7 mouse cellular contexts compared by ENCODE assay signal in genomic region chr10:81560719-81561459, GRCm38 (mm10). TPM values are rescaled to one million over a fixed set of nuclear protein-coding genes. Genes with fewer than 3 reads are reported as not detected.
DNase-seq lines count a peak whose midpoint lies in the region; ATAC-seq and TF ChIP-seq lines count a peak whose summit lies in the region.

No protein-coding gene starts in this region.

- peak; percentile 81 for DNase-seq in G1E (ENCODE audit: low spot score)
- peak; percentile 73 to 82 for DNase-seq in adrenal gland, postnatal 36 days
- peak; percentile 55 for DNase-seq in heart, postnatal 10 days
- no peak for DNase-seq in limb, embryonic 11.5 days (ENCODE audit: low spot score)
- DNase-seq in testis, postnatal 14 days (ENCODE audit: low spot score) = peak; percentile 43
- no peak for DNase-seq in left cerebral cortex, postnatal 14 days (ENCODE audit: low spot score in 2 of 2)

- WGBS in limb, embryonic 11.5 days = 4% methylated on average over 15 of the region's 16 CpGs
- 26% methylated on average over 16 of the region's 16 CpGs for WGBS in midbrain, embryonic 12.5 days

- H3K4me1 ChIP-seq in G1E (ENCODE audit: insufficient read depth, low read depth, low read length) = peaks cover 62% of the 10 kb centered on the region
- H3K4me1 ChIP-seq in limb, embryonic 11.5 days (ENCODE audit: control insufficient read depth, insufficient read depth, low read length) = peaks cover 43% of the 10 kb centered on the region
- H3K4me1 ChIP-seq in midbrain, embryonic 12.5 days = peaks cover 53% of the 10 kb centered on the region

- H3K4me3 ChIP-seq in G1E (ENCODE audit: low read depth, low read length) = peak overlapping the region; percentile 90
- peak overlapping the region; percentile 95 for H3K4me3 ChIP-seq in limb, embryonic 11.5 days (ENCODE audit: low read depth, low read length)
- peak overlapping the region; percentile 92 for H3K4me3 ChIP-seq in midbrain, embryonic 12.5 days

- H3K9me3 ChIP-seq in G1E (replicated peaks) = peaks cover 4% of the 10 kb centered on the region; the same call in 1 of the 2 replicates
- H3K9me3 ChIP-seq in limb, embryonic 11.5 days (ENCODE audit: control insufficient read depth, low read length) = no peaks in the 10 kb centered on the region
- no peaks in the 10 kb centered on the region for H3K9me3 ChIP-seq in midbrain, embryonic 12.5 days

- H3K36me3 ChIP-seq in G1E (replicated peaks) = peaks cover 51% of the 10 kb centered on the region
- peaks cover 14% of the 10 kb centered on the region for H3K36me3 ChIP-seq in limb, embryonic 11.5 days (ENCODE audit: control insufficient read depth, insufficient read depth, low read length)
- H3K36me3 ChIP-seq in midbrain, embryonic 12.5 days = peaks cover 30% of the 10 kb centered on the region

- peak; percentile 25; the same call in 1 of the 2 replicates for ATAC-seq in G1E (ENCODE audit: extremely low read depth, insufficient number of reproducible peaks, low FRiP score, poor library complexity, severe bottlenecking)
- ATAC-seq in limb, embryonic 11.5 days (ENCODE audit: insufficient number of reproducible peaks, low FRiP score, low TSS enrichment, low read depth) = no peak
- no peak for ATAC-seq in midbrain, embryonic 12.5 days (ENCODE audit: low FRiP score, low read depth)

- H3K27me3 ChIP-seq in G1E (ENCODE audit: insufficient read depth, low read length) = no peaks in the 10 kb centered on the region
- no peaks in the 10 kb centered on the region for H3K27me3 ChIP-seq in limb, embryonic 11.5 days (ENCODE audit: control insufficient read depth, insufficient read depth, low read length)
- peaks cover 39% of the 10 kb centered on the region for H3K27me3 ChIP-seq in midbrain, embryonic 12.5 days

- H3K4me2 ChIP-seq in limb, embryonic 11.5 days (ENCODE audit: low read depth, severe bottlenecking) = peak overlapping the region; percentile 97
- H3K4me2 ChIP-seq in midbrain, embryonic 12.5 days (replicated peaks) = peak overlapping the region; percentile 83

- intact Hi-C loops in heart, postnatal 10 days (cut with DNase I) = no loop called here
- intact Hi-C loops in left cerebral cortex, postnatal 14 days (cut with DNase I) = loop anchor here (5.0 kb wide), 1 partner anchor 41 kb away; the partner anchor contains the start of gene Tle6

- peak overlapping the region; percentile 68; the same call in 1 of the 2 replicates for H3K27ac ChIP-seq in limb, embryonic 11.5 days (replicated peaks; ENCODE audit: low read depth, low read length)
- H3K27ac ChIP-seq in midbrain, embryonic 12.5 days (replicated peaks) = peak overlapping the region; percentile 92; the same call in 1 of the 2 replicates

- H3K9ac ChIP-seq in limb, embryonic 11.5 days (ENCODE audit: low read length) = peak overlapping the region; percentile 90
- H3K9ac ChIP-seq in midbrain, embryonic 12.5 days (replicated peaks) = peak overlapping the region; percentile 100

- no peak for TF ChIP-seq CTCF in G1E (IDR thresholded peaks at IDR 0.05; ENCODE audit: low read depth, low read length)

RNA-seq across cellular contexts. Expression of gene Aes, which starts 1.6 kb away (rescaled TPM):
- total RNA-seq in G1E (2014; fragmentation: Nextera tagmentation) (396 and 400 TPM in 2 replicates), G1E (2017) (182 and 238 TPM in 2 replicates)
- 1,535 and 1,925 TPM in 2 replicates for polyA plus RNA-seq in G1E (2012)
- 1,000 to 10,000 TPM in 1 of 2 experiments, 100 to 1,000 TPM in 1; 897 to 1,114 TPM for total RNA-seq in adrenal gland, postnatal 36 days (2021)
- 100 to 1,000 TPM; 867 to 890 TPM for total RNA-seq in heart, postnatal 10 days (2021)
- 259 and 343 TPM in 2 replicates for polyA plus RNA-seq in limb, embryonic 11.5 days (2014; fragmentation: Nextera tagmentation; extraction: Ambion mirVana)
- 524 and 532 TPM in 2 replicates for polyA plus RNA-seq in midbrain, embryonic 12.5 days (2016; fragmentation: Nextera tagmentation; extraction: Ambion mirVana)
- total RNA-seq in left cerebral cortex, postnatal 14 days (2021) = 100 to 1,000 TPM; 573 to 615 TPM

RNA-seq across cellular contexts. Expression of gene Tle2, which starts 13.5 kb away (rescaled TPM):
- total RNA-seq in G1E (2014; fragmentation: Nextera tagmentation) = 0.45 and 1.8 TPM in 2 replicates
- 1.5 and 2.5 TPM in 2 replicates for total RNA-seq in G1E (2017)
- 3.3 and 3.6 TPM in 2 replicates for polyA plus RNA-seq in G1E (2012)
- 10 to 100 TPM; 30.1 to 65.0 TPM for total RNA-seq in adrenal gland, postnatal 36 days (2021)
- 10 to 100 TPM in 1 of 2 experiments, 1 to 10 TPM in 1; 8.1 to 11.2 TPM for total RNA-seq in heart, postnatal 10 days (2021)
- 13.7 and 18.4 TPM in 2 replicates for polyA plus RNA-seq in limb, embryonic 11.5 days (2014; fragmentation: Nextera tagmentation; extraction: Ambion mirVana)
- 17.8 and 17.9 TPM in 2 replicates for polyA plus RNA-seq in midbrain, embryonic 12.5 days (2016; fragmentation: Nextera tagmentation; extraction: Ambion mirVana)
- total RNA-seq in left cerebral cortex, postnatal 14 days (2021) = 10 to 100 TPM; 14.1 to 15.9 TPM

RNA-seq across cellular contexts. Expression of gene Gna11, which starts 15.9 kb away (rescaled TPM):
- total RNA-seq in G1E (2014; fragmentation: Nextera tagmentation) = 6.4 and 6.5 TPM in 2 replicates
- total RNA-seq in G1E (2017) = 8.4 and 9.7 TPM in 2 replicates
- polyA plus RNA-seq in G1E (2012) = 13.0 and 14.0 TPM in 2 replicates
- 10 to 100 TPM; 79.2 to 84.2 TPM for total RNA-seq in adrenal gland, postnatal 36 days (2021)
- total RNA-seq in heart, postnatal 10 days (2021) = 10 to 100 TPM; 59.2 to 60.6 TPM
- polyA plus RNA-seq in limb, embryonic 11.5 days (2014; fragmentation: Nextera tagmentation; extraction: Ambion mirVana) = 80.3 and 82.1 TPM in 2 replicates
- polyA plus RNA-seq in midbrain, embryonic 12.5 days (2016; fragmentation: Nextera tagmentation; extraction: Ambion mirVana) = 70.9 and 72.6 TPM in 2 replicates
- 100 to 1,000 TPM; 102 to 109 TPM for total RNA-seq in left cerebral cortex, postnatal 14 days (2021)

RNA-seq across cellular contexts. Expression of gene Gna15, which starts 36.9 kb away (rescaled TPM):
- 20.9 and 22.5 TPM in 2 replicates for total RNA-seq in G1E (2014; fragmentation: Nextera tagmentation)
- total RNA-seq in G1E (2017) = 20.1 and 21.5 TPM in 2 replicates
- polyA plus RNA-seq in G1E (2012) = 16.5 TPM in 2 replicates
- 1 to 10 TPM; 1.0 to 1.3 TPM for total RNA-seq in adrenal gland, postnatal 36 days (2021)
- total RNA-seq in heart, postnatal 10 days (2021) = under 1 TPM; 0.60 to 0.74 TPM
- polyA plus RNA-seq in limb, embryonic 11.5 days (2014; fragmentation: Nextera tagmentation; extraction: Ambion mirVana) = 0.99 and 1.1 TPM in 2 replicates
- polyA plus RNA-seq in midbrain, embryonic 12.5 days (2016; fragmentation: Nextera tagmentation; extraction: Ambion mirVana) = 0.58 and 1.0 TPM in 2 replicates
- 1 to 10 TPM; 2.2 to 3.2 TPM for total RNA-seq in left cerebral cortex, postnatal 14 days (2021)

RNA-seq across cellular contexts. Expression of gene Tle6, which starts 40.0 kb away (rescaled TPM):
- total RNA-seq in G1E (2014; fragmentation: Nextera tagmentation) = 42.7 and 44.3 TPM in 2 replicates
- total RNA-seq in G1E (2017) = 17.5 and 21.5 TPM in 2 replicates
- polyA plus RNA-seq in G1E (2012) = 28.8 and 49.5 TPM in 2 replicates
- 10 to 100 TPM; 19.2 to 38.3 TPM for total RNA-seq in adrenal gland, postnatal 36 days (2021)
- total RNA-seq in heart, postnatal 10 days (2021) = 10 to 100 TPM; 10.2 to 11.1 TPM
- polyA plus RNA-seq in limb, embryonic 11.5 days (2014; fragmentation: Nextera tagmentation; extraction: Ambion mirVana) = 11.1 and 11.6 TPM in 2 replicates
- 2.9 and 5.1 TPM in 2 replicates for polyA plus RNA-seq in midbrain, embryonic 12.5 days (2016; fragmentation: Nextera tagmentation; extraction: Ambion mirVana)
- 1 to 10 TPM; 1.3 to 2.7 TPM for total RNA-seq in left cerebral cortex, postnatal 14 days (2021)

Comparison
In these comparisons a context has a peak if more than half of its experiments do, and no peak if none do; other contexts are left out.
1. DNase-seq: peak in G1E (single experiment), adrenal gland, postnatal 36 days (2 of 2), heart, postnatal 10 days (2 of 2) and testis, postnatal 14 days (single experiment); none in limb, embryonic 11.5 days (single experiment) and left cerebral cortex, postnatal 14 days (0 of 2).
2. RNA of gene Gna11, which starts 15.9 kb away (total RNA-seq): 102 to 109 TPM in left cerebral cortex, postnatal 14 days, 79.2 to 84.2 TPM in adrenal gland, postnatal 36 days and 59.2 to 60.6 TPM in heart, postnatal 10 days; 6.4 to 9.7 TPM in G1E; every median in the first group is over 4 times any median in the second.
3. Peak in every context shown above with its lines, with median percentiles within 50 percentile points of each other: H3K4me3 ChIP-seq.